Mouse (Mus musculus) cerebellum, adult 11 months (tissue): ENCODE data around the gene 4933402J07Rik.

Source experiments
- DNase-seq: peaks from one replicate; pipeline ENCODE4 v3.0.0; 2022

4933402J07Rik gene

GRCm38 (mm10) chr8:87629656-87630055 lies 66.0 kb downstream of the 4933402J07Rik start:
- no peak for DNase-seq

- DNase-seq = no peak
These were observed 68.1 kb downstream of the 4933402J07Rik start for GRCm38 (mm10) chr8:87631776-87632175.

- DNase-seq = no peak
These were observed 72.6 kb downstream of the 4933402J07Rik start for GRCm38 (mm10) chr8:87636226-87636742.
